Mouse (Mus musculus): ENCODE data around the gene Slc6a21. TPM values are rescaled to one million over a fixed set of nuclear protein-coding genes. Genes with fewer than 3 reads are reported as not detected.

The Slc6a21 gene
- polyA plus RNA-seq, 1 experiment from 2014 or later, result not detected

GRCm38 (mm10) chr7:45313495-45313894 lies 36.2 kb downstream of the Slc6a21 start:
- DNase-seq (ENCODE audit: low spot score) (no peak), ATAC-seq (replicated peaks; ENCODE audit: low FRiP score) (no peak)
- H3K36me3 ChIP-seq (ENCODE audit: control insufficient read depth, insufficient read depth, low read length), result no peaks in the 10 kb centered on the region
- H3K4me3 ChIP-seq (ENCODE audit: low read depth, low read length), result no peak overlapping the region
- no peak overlapping the region for H3K4me2 ChIP-seq (ENCODE audit: low read depth, low read length, severe bottlenecking)
- H3K27ac ChIP-seq (ENCODE audit: low read depth, low read length), result no peak overlapping the region; the same call in 1 of the 2 replicates
- H3K9ac ChIP-seq (ENCODE audit: low read length), result no peak overlapping the region
- no peaks in the 10 kb centered on the region; the same call in 1 of the 2 replicates for H3K4me1 ChIP-seq (replicated peaks; ENCODE audit: control insufficient read depth, insufficient read depth, low read length)
- WGBS, result 48% methylated on average over 9 of the region's 9 CpGs
- no peaks in the 10 kb centered on the region for H3K9me3 ChIP-seq (ENCODE audit: control insufficient read depth, low read length)
- H3K27me3 ChIP-seq (ENCODE audit: control insufficient read depth, insufficient read depth, low read length), result no peaks in the 10 kb centered on the region

DNA sequence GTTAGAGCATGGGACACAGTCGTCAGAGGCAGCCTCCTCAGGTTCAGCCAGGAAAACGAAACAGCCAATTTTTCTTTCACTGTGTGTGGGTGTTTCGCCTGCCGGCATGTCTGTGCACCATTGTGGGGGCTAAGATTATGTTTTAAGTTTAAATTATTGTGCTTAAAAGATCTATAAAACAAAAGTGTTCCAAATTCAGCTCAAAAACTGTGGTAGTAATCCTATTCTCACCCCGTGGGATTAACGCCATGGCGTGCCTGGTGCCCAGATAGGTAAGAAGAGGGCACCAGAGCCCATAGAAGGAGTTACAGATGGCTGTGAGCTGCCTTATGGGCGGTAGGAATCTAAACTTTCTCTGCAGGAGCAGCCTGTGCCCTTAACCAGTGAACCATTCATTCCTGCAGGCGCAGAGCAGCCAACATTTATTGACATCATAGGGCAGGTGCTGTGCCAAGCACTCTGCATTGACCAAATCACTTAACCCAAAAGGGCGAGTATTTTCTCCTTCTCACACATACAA lies 37.9 kb downstream of the Slc6a21 start:
- DNase-seq (ENCODE audit: low spot score), result no peak
- no peaks in the 10 kb centered on the region; the same call in 1 of the 2 replicates for H3K27me3 ChIP-seq (ENCODE audit: control insufficient read depth, insufficient read depth, low read length)
- H3K9ac ChIP-seq (ENCODE audit: low read length), result no peak overlapping the region
- WGBS, result 90% methylated on average over 10 of the region's 10 CpGs
- no peaks in the 10 kb centered on the region for H3K36me3 ChIP-seq (ENCODE audit: control insufficient read depth, insufficient read depth, low read length)
- H3K4me3 ChIP-seq (ENCODE audit: low read depth, low read length), result no peak overlapping the region
- H3K9me3 ChIP-seq (ENCODE audit: control insufficient read depth, low read length), result no peaks in the 10 kb centered on the region
- no peak for ATAC-seq (replicated peaks; ENCODE audit: low FRiP score)
- H3K27ac ChIP-seq (ENCODE audit: low read depth, low read length), result no peak overlapping the region
- H3K4me1 ChIP-seq (replicated peaks; ENCODE audit: control insufficient read depth, insufficient read depth, low read length), result no peaks in the 10 kb centered on the region
- no peak overlapping the region for H3K4me2 ChIP-seq (ENCODE audit: low read depth, low read length, severe bottlenecking)

DNA sequence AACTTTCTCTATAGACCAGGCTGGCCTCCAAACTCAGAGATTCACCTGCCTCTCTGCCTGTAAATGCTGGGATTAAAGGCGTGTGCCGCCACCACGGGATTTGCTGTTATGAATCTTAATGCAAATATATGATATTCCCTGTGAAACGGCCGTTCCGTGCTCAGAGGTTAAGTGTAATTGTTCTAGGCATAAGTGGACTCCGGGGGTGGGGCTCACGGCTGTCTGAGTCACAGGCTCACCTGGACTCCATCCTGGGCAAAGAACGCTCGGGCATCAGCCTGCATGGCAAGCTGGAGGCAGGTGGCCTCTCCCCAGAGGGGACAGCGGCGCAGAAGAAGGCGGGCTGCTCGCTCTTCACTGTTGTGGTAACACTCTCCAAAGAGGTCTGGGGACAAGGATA lies 39.2 kb downstream of the Slc6a21 start:
- H3K27ac ChIP-seq (ENCODE audit: low read depth, low read length), result no peak overlapping the region
- H3K27me3 ChIP-seq (ENCODE audit: control insufficient read depth, insufficient read depth, low read length), result no peaks in the 10 kb centered on the region; the same call in 1 of the 2 replicates
- no peak overlapping the region for H3K9ac ChIP-seq (ENCODE audit: low read length)
- no peaks in the 10 kb centered on the region for H3K9me3 ChIP-seq (ENCODE audit: control insufficient read depth, low read length)
- no peaks in the 10 kb centered on the region for H3K36me3 ChIP-seq (ENCODE audit: control insufficient read depth, insufficient read depth, low read length)
- 94% methylated on average over 14 of the region's 14 CpGs for WGBS
- DNase-seq (ENCODE audit: low spot score) (no peak), ATAC-seq (replicated peaks; ENCODE audit: low FRiP score) (no peak)
- no peaks in the 10 kb centered on the region for H3K4me1 ChIP-seq (replicated peaks; ENCODE audit: control insufficient read depth, insufficient read depth, low read length)
- H3K4me2 ChIP-seq (ENCODE audit: low read depth, low read length, severe bottlenecking), result no peak overlapping the region
- H3K4me3 ChIP-seq (ENCODE audit: low read depth, low read length), result no peak overlapping the region

DNA sequence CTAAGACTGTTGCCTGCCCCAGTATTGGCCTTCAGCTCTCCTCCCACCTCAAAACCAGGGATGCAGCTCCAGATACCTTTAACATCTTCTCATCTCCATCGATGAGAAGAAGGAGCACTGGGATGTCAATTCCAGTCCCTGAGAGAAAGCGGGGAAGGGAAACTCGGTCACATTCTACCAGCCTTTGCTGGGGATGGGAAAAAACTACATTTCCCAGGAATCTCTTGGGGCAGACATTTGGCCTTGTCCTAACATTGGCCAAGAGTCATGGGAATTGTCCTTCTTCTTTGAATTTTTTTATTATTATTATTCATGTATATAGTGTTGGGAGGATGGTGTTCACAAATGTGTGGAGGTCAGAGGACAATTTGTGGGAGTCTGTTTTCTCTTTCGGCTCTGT lies 44.9 kb downstream of the Slc6a21 start:
- 90% methylated on average over 4 of the region's 4 CpGs for WGBS
- no peak for ATAC-seq (replicated peaks; ENCODE audit: low FRiP score)
- H3K36me3 ChIP-seq (ENCODE audit: control insufficient read depth, insufficient read depth, low read length), result no peaks in the 10 kb centered on the region

DNA sequence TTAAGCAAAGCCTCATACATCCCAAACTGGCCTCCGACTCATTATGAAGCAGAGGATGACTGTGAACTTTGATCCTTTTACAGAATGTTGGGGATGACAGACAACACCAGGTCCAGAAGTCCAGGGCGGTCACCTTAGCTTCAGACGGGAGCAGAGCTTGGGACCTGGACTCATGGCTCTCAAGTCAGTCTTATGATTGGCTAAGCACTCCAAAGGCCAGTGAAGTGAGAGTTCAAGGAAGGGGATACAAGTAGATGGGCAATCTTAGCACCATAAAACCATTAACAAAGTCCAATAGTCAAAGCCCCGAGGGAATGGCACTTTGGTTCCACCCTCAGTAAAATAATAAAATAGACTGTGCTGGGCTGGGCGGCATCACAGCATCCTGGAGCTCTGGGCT lies 45.8 kb downstream of the Slc6a21 start:
- WGBS, result 91% methylated on average over 5 of the region's 5 CpGs
- H3K4me3 ChIP-seq (ENCODE audit: low read depth, low read length), result no peak overlapping the region
- no peak overlapping the region for H3K27ac ChIP-seq (ENCODE audit: low read depth, low read length)
- H3K36me3 ChIP-seq (ENCODE audit: control insufficient read depth, insufficient read depth, low read length), result no peaks in the 10 kb centered on the region
- ATAC-seq (replicated peaks; ENCODE audit: low FRiP score), result no peak
- no peaks in the 10 kb centered on the region for H3K9me3 ChIP-seq (ENCODE audit: control insufficient read depth, low read length)
- no peaks in the 10 kb centered on the region for H3K4me1 ChIP-seq (replicated peaks; ENCODE audit: control insufficient read depth, insufficient read depth, low read length)
- H3K27me3 ChIP-seq (ENCODE audit: control insufficient read depth, insufficient read depth, low read length), result no peaks in the 10 kb centered on the region; the same call in 1 of the 2 replicates
- no peak overlapping the region for H3K4me2 ChIP-seq (ENCODE audit: low read depth, low read length, severe bottlenecking)
- no peak for DNase-seq (ENCODE audit: low spot score)
- H3K9ac ChIP-seq (ENCODE audit: low read length), result no peak overlapping the region

More for the DNA sequence above, 44.9 kb downstream of the Slc6a21 start:
- H3K9me3 ChIP-seq (ENCODE audit: control insufficient read depth, low read length), result no peaks in the 10 kb centered on the region
- H3K4me2 ChIP-seq (ENCODE audit: low read depth, low read length, severe bottlenecking), result no peak overlapping the region
- no peak for DNase-seq (ENCODE audit: low spot score)
- no peaks in the 10 kb centered on the region; the same call in 1 of the 2 replicates for H3K27me3 ChIP-seq (ENCODE audit: control insufficient read depth, insufficient read depth, low read length)
- no peak overlapping the region for H3K4me3 ChIP-seq (ENCODE audit: low read depth, low read length)
- no peak overlapping the region for H3K27ac ChIP-seq (ENCODE audit: low read depth, low read length)
- H3K4me1 ChIP-seq (replicated peaks; ENCODE audit: control insufficient read depth, insufficient read depth, low read length), result no peaks in the 10 kb centered on the region
- H3K9ac ChIP-seq (ENCODE audit: low read length), result no peak overlapping the region

DNA sequence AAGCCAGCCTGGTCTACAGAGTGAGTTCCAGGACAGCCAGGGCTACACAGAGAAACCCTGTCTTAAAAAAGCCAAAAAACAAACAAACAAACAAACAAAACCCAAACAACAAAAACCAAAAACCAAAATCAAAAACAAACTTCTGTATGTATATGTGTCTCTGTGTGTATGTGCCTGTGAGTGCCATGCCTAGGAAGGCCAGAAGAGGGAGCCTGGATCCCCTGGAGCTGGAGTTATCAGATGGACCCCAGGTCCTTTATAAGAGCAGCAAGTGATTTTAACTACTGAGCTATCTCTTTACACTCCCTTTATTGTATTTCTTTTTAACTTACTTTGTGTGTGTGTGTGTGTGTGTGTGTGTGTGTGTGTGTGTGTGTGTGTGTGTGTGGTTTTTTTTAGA lies 48.5 kb downstream of the Slc6a21 start:
- DNase-seq (ENCODE audit: low spot score) (no peak), ATAC-seq (replicated peaks; ENCODE audit: low FRiP score) (no peak)
- Histone ChIP-seq H3K36me3 (ENCODE audit: control insufficient read depth, insufficient read depth, low read length) (no peaks in the 10 kb centered on the region), H3K4me2 (ENCODE audit: low read depth, low read length, severe bottlenecking) (no peak overlapping the region), H3K9ac (ENCODE audit: low read length) (no peak overlapping the region), H3K4me1 (replicated peaks; ENCODE audit: control insufficient read depth, insufficient read depth, low read length) (no peaks in the 10 kb centered on the region), H3K4me3 (ENCODE audit: low read depth, low read length) (no peak overlapping the region), H3K27ac (ENCODE audit: low read depth, low read length) (no peak overlapping the region), H3K27me3 (ENCODE audit: control insufficient read depth, insufficient read depth, low read length) (no peaks in the 10 kb centered on the region), H3K9me3 (ENCODE audit: control insufficient read depth, low read length) (no peaks in the 10 kb centered on the region)

- Histone ChIP-seq H3K4me3 (ENCODE audit: low read depth, low read length) (no peak overlapping the region), H3K4me1 (replicated peaks; ENCODE audit: control insufficient read depth, insufficient read depth, low read length) (peaks cover 5% of the 10 kb centered on the region), H3K4me2 (ENCODE audit: low read depth, low read length, severe bottlenecking) (no peak overlapping the region), H3K27me3 (ENCODE audit: control insufficient read depth, insufficient read depth, low read length) (no peaks in the 10 kb centered on the region), H3K9ac (ENCODE audit: low read length) (no peak overlapping the region), H3K36me3 (ENCODE audit: control insufficient read depth, insufficient read depth, low read length) (no peaks in the 10 kb centered on the region), H3K9me3 (ENCODE audit: control insufficient read depth, low read length) (no peaks in the 10 kb centered on the region), H3K27ac (ENCODE audit: low read depth, low read length) (no peak overlapping the region)
- no peak for DNase-seq (ENCODE audit: low spot score)
- WGBS, result 84% methylated on average over 13 of the region's 13 CpGs
- ATAC-seq (replicated peaks; ENCODE audit: low FRiP score), result no peak
Measured at GRCm38 (mm10) chr7:45328841-45329475, 51.6 kb downstream of the Slc6a21 start.

DNA sequence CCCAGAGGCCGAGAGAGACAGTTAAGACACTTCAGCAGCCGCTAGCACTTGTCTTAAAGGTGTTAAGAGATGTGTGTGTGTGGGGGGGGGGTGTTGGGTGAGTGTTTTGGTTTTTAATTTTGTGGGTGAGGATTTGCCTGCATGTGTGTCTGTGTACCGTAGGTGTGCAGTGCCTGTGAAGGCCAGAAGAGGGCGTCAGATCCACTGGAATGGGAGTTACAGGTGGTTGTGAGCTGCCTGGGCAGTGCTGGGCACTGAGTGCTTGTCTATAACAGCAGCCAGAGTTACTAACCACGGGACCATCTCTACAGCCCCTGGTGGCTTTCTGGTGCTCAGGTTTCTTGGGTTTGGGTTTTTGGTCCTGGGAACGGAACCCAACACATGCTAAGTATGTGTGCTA lies 54.2 kb downstream of the Slc6a21 start:
- no peak for ATAC-seq (replicated peaks; ENCODE audit: low FRiP score)
- H3K9me3 ChIP-seq (ENCODE audit: control insufficient read depth, low read length), result no peaks in the 10 kb centered on the region
- DNase-seq (ENCODE audit: low spot score), result no peak

More for the DNA sequence above, 54.2 kb downstream of the Slc6a21 start:
- 76% methylated on average over 6 of the region's 6 CpGs for WGBS
- Histone ChIP-seq H3K4me2 (ENCODE audit: low read depth, low read length, severe bottlenecking) (no peak overlapping the region), H3K9ac (ENCODE audit: low read length) (no peak overlapping the region), H3K4me3 (ENCODE audit: low read depth, low read length) (no peak overlapping the region), H3K4me1 (replicated peaks; ENCODE audit: control insufficient read depth, insufficient read depth, low read length) (peaks cover 5% of the 10 kb centered on the region), H3K27ac (ENCODE audit: low read depth, low read length) (no peak overlapping the region), H3K36me3 (ENCODE audit: control insufficient read depth, insufficient read depth, low read length) (no peaks in the 10 kb centered on the region), H3K27me3 (ENCODE audit: control insufficient read depth, insufficient read depth, low read length) (0 out of 2 replicates have a peak, but pooled peaks cover 3% of the 10 kb centered on the region)
